Mouse (Mus musculus) embryonic fibroblast, embryonic 13.5 days (primary cell): ENCODE data around the gene Fcgr2b. TPM values are rescaled to one million over a fixed set of nuclear protein-coding genes. Genes with fewer than 3 reads are reported as not detected.

ENCODE experiments used
- H3K27ac ChIP-seq: 2 replicates; pipeline ENCODE4 v1.5.1; 2012; ENCODE audit warnings: low read length, control low read depth, inconsistent platforms; ENCODE audit not compliant: insufficient read depth
- H3K4me1 ChIP-seq: 2 replicates; pipeline ENCODE4 v1.6.1; 2011; ENCODE audit warnings: low read length; ENCODE audit not compliant: control insufficient read depth, insufficient read depth
- H3K4me3 ChIP-seq: 2 replicates; pipeline ENCODE4 v1.5.1; 2011; ENCODE audit warnings: mild to moderate bottlenecking, control low read depth, low read length; ENCODE audit not compliant: insufficient read depth
- CTCF ChIP-seq: IDR thresholded peaks from 2 replicates; pipeline ENCODE4 v1.5.1; 2011; ENCODE audit warnings: mild to moderate bottlenecking, control low read depth, low read length, moderate library complexity, borderline replicate concordance; ENCODE audit not compliant: insufficient read depth
- POLR2A ChIP-seq: IDR thresholded peaks from 2 replicates; pipeline ENCODE4 v1.6.1; 2011; ENCODE audit warnings: low read depth, mild to moderate bottlenecking, control low read depth, low read length, moderate library complexity
- polyA plus RNA-seq: library from polyadenylated mRNA; stranded (reverse); fragments of >200 nt; gene quantifications from 2 replicates; pipeline ENCODE4 v1.2.4, GENCODE M21; 2011; ENCODE audit warnings: low read depth; ENCODE audit not compliant: missing spikeins, insufficient read length

The Fcgr2b gene
- polyA plus RNA-seq, 1 experiment, result 0.51 TPM

- Histone ChIP-seq H3K4me3 (no peak overlapping the region), H3K27ac (no peak overlapping the region), H3K4me1 (no peaks in the 10 kb centered on the region)
- no peak for TF ChIP-seq CTCF
- TF ChIP-seq POLR2A, result no peak
Measured at GRCm38 (mm10) chr1:171005081-171005480, 28.7 kb upstream of the Fcgr2b start.

- Histone ChIP-seq H3K27ac (no peak overlapping the region), H3K4me3 (no peak overlapping the region), H3K4me1 (no peaks in the 10 kb centered on the region)
- TF ChIP-seq CTCF (no peak), POLR2A (no peak)
Measured at GRCm38 (mm10) chr1:170999811-171000210, 23.5 kb upstream of the Fcgr2b start.

- H3K4me1 ChIP-seq, result no peaks in the 10 kb centered on the region
- TF ChIP-seq POLR2A (no peak), CTCF (no peak)
- H3K4me3 ChIP-seq, result no peak overlapping the region
- no peak overlapping the region for H3K27ac ChIP-seq
Measured at GRCm38 (mm10) chr1:170997756-170998655, 21.7 kb upstream of the Fcgr2b start.

- Histone ChIP-seq H3K27ac (no peak overlapping the region), H3K4me1 (no peaks in the 10 kb centered on the region), H3K4me3 (no peak overlapping the region)
- TF ChIP-seq POLR2A (no peak), CTCF (peak; percentile 50; the same call in 1 of the 2 replicates)
Measured at GRCm38 (mm10) chr1:170996753-170997152, 20.4 kb upstream of the Fcgr2b start.

- Histone ChIP-seq H3K27ac (no peak overlapping the region), H3K4me3 (no peak overlapping the region), H3K4me1 (no peaks in the 10 kb centered on the region)
- TF ChIP-seq POLR2A (no peak), CTCF (no peak)
Measured at GRCm38 (mm10) chr1:170996034-170996433, 19.7 kb upstream of the Fcgr2b start.

- no peaks in the 10 kb centered on the region for H3K4me1 ChIP-seq
- no peak overlapping the region for H3K4me3 ChIP-seq
Measured at GRCm38 (mm10) chr1:170992550-170992949, 16.2 kb upstream of the Fcgr2b start.

GRCm38 (mm10) chr1:170989656-170990055 is 13.3 kb upstream of the Fcgr2b start:
- H3K4me1 ChIP-seq, result no peaks in the 10 kb centered on the region
- H3K4me3 ChIP-seq, result no peak overlapping the region
- H3K27ac ChIP-seq, result no peak overlapping the region
- TF ChIP-seq CTCF (no peak), POLR2A (no peak)

More at GRCm38 (mm10) chr1:170992550-170992949, 16.2 kb upstream of the Fcgr2b start:
- TF ChIP-seq CTCF, result no peak
- no peak for TF ChIP-seq POLR2A
- no peak overlapping the region for H3K27ac ChIP-seq

GRCm38 (mm10) chr1:170985861-170986260 is 9.5 kb upstream of the Fcgr2b start:
- H3K27ac ChIP-seq, result no peak overlapping the region
- H3K4me1 ChIP-seq, result no peaks in the 10 kb centered on the region
- TF ChIP-seq CTCF (no peak), POLR2A (no peak)
- no peak overlapping the region for H3K4me3 ChIP-seq

GRCm38 (mm10) chr1:170985092-170985491 is 8.7 kb upstream of the Fcgr2b start:
- Histone ChIP-seq H3K4me1 (no peaks in the 10 kb centered on the region), H3K4me3 (no peak overlapping the region), H3K27ac (no peak overlapping the region)
- no peak for TF ChIP-seq CTCF
- TF ChIP-seq POLR2A, result no peak

GRCm38 (mm10) chr1:170983066-170983465 is 6.7 kb upstream of the Fcgr2b start:
- Histone ChIP-seq H3K27ac (no peak overlapping the region), H3K4me3 (no peak overlapping the region), H3K4me1 (no peaks in the 10 kb centered on the region)
- TF ChIP-seq CTCF, result no peak
- TF ChIP-seq POLR2A, result no peak
